Mouse (Mus musculus) kidney, adult 2 months (tissue): ENCODE data around the gene Mpv17l2.

Experiments
- CTCF ChIP-seq: fragments of 200-500 bp; conservative IDR thresholded peaks from 2 replicates; pipeline ENCODE4 v1.5.1; 2011; ENCODE audit warnings: low read depth, mild to moderate bottlenecking, control low read depth, low read length, moderate library complexity, mixed read lengths; ENCODE audit not compliant: insufficient read depth, insufficient read length
- POLR2A ChIP-seq: fragments of 200-500 bp; IDR thresholded peaks from one replicate; pipeline ENCODE4 v1.6.1; 2011; ENCODE audit warnings: low read depth, low read length, control low read depth

DNA sequence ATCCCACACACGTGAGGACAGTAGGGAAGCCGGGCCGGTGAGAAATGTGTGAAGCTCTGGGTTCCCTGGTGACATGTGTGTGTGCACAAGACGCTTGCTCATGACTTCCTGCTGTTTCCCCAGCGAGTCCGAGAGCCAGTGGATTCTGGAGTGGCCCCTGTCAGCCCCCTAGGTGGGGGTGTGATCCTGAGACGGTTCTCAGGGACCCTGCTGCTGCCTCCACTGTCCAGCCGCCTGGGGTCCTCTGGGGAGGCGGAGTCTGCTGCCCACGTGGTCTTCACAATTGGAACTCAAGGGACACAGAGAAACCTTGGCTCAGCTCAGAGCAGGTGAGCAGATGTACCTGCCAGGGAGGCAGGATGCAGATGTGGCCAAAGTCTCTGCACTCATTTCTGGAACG is 34.0 kb downstream of the Mpv17l2 start:
- TF ChIP-seq CTCF (no peak), POLR2A (no peak)
